Mouse (Mus musculus): ENCODE data around the gene Zbp1.

Gene Zbp1

GRCm38 (mm10) chr2:173175703-173176102 lies 43.0 kb downstream of the Zbp1 start:
- DNase-seq: peak; percentile 19

- no peak for DNase-seq
These were observed 44.2 kb downstream of the Zbp1 start for GRCm38 (mm10) chr2:173174569-173174968.

GRCm38 (mm10) chr2:173173521-173174511 lies 44.9 kb downstream of the Zbp1 start:
- peak; percentile 83 for DNase-seq

- peak; percentile 36 for DNase-seq
These were observed 45.7 kb downstream of the Zbp1 start for GRCm38 (mm10) chr2:173173008-173173407.

- DNase-seq: no peak
These were observed 46.3 kb downstream of the Zbp1 start for GRCm38 (mm10) chr2:173172386-173172785.

- no peak for DNase-seq
These were observed 46.8 kb downstream of the Zbp1 start for GRCm38 (mm10) chr2:173171956-173172355.

- peak; percentile 83 for DNase-seq
These were observed 47.3 kb downstream of the Zbp1 start for GRCm38 (mm10) chr2:173171470-173171869.

GRCm38 (mm10) chr2:173170715-173171114 lies 48.0 kb downstream of the Zbp1 start:
- DNase-seq: peak; percentile 42

GRCm38 (mm10) chr2:173170081-173170480 lies 48.6 kb downstream of the Zbp1 start:
- peak; percentile 92 for DNase-seq

- peak; percentile 26 for DNase-seq
These were observed 50.3 kb downstream of the Zbp1 start for GRCm38 (mm10) chr2:173168411-173168851.

- DNase-seq: peak; percentile 51
These were observed 53.4 kb downstream of the Zbp1 start for GRCm38 (mm10) chr2:173165357-173165756.

- peak; percentile 72 for DNase-seq
These were observed 53.8 kb downstream of the Zbp1 start for GRCm38 (mm10) chr2:173164946-173165345.

GRCm38 (mm10) chr2:173164358-173164757 lies 54.4 kb downstream of the Zbp1 start:
- DNase-seq: peak; percentile 81

- DNase-seq: peak; percentile 81
These were observed 55.3 kb downstream of the Zbp1 start for GRCm38 (mm10) chr2:173163380-173163779.

GRCm38 (mm10) chr2:173159354-173160311 lies 59.1 kb downstream of the Zbp1 start:
- DNase-seq: peak; percentile 91

- DNase-seq: no peak
These were observed 60.2 kb downstream of the Zbp1 start for GRCm38 (mm10) chr2:173158390-173159055.

- DNase-seq: no peak
These were observed 60.9 kb downstream of the Zbp1 start for GRCm38 (mm10) chr2:173157871-173158270.

GRCm38 (mm10) chr2:173157376-173157775 lies 61.3 kb downstream of the Zbp1 start:
- DNase-seq: peak; percentile 73

GRCm38 (mm10) chr2:173156923-173157322 lies 61.8 kb downstream of the Zbp1 start:
- DNase-seq: no peak
